Mouse (Mus musculus) forebrain, embryonic 11.5 days (tissue): ENCODE results near the gene Pdia5. TPM values are rescaled to one million over a fixed set of nuclear protein-coding genes. Genes with fewer than 3 reads are reported as not detected.

Experiments
- ATAC-seq: fragments of 200-750 bp; cut with Nextera tagmentation; replicated peaks from 2 replicates; pipeline ENCODE4 v1.8.0; 2017; ENCODE audit warnings: moderate TSS enrichment; ENCODE audit not compliant: low FRiP score
- DNase-seq: peaks from one replicate; pipeline ENCODE4 v3.0.0-alpha.2; 2017; ENCODE audit warnings: low spot score
- H3K27ac ChIP-seq: fragments of 300-500 bp; sonication (generic); 2 replicates; pipeline ENCODE4 v1.5.1; 2014; ENCODE audit warnings: low read depth, low read length
- H3K27me3 ChIP-seq: fragments of 300-500 bp; sonication (generic); 2 replicates; pipeline ENCODE4 v1.6.1; 2014; ENCODE audit warnings: mild to moderate bottlenecking, low read length, mixed read lengths; ENCODE audit not compliant: control insufficient read depth, insufficient read depth
- H3K36me3 ChIP-seq: fragments of 300-500 bp; sonication (generic); 2 replicates; pipeline ENCODE4 v1.6.1; 2014; ENCODE audit warnings: mild to moderate bottlenecking, low read length, moderate library complexity, mixed read lengths; ENCODE audit not compliant: control insufficient read depth, insufficient read depth
- H3K4me1 ChIP-seq: fragments of 300-500 bp; sonication (generic); replicated peaks from 2 replicates; pipeline ENCODE4 v1.6.1; 2014; ENCODE audit warnings: low read length, mixed read lengths; ENCODE audit not compliant: control insufficient read depth, insufficient read depth
- H3K4me2 ChIP-seq: fragments of 300-500 bp; sonication (generic); 2 replicates; pipeline ENCODE4 v1.6.1; 2014; ENCODE audit warnings: low read depth, mild to moderate bottlenecking, low read length, moderate library complexity, mixed read lengths; ENCODE audit not compliant: severe bottlenecking
- H3K4me3 ChIP-seq: fragments of 300-500 bp; sonication (generic); 2 replicates; pipeline ENCODE4 v1.5.1; 2014; ENCODE audit warnings: low read depth, low read length
- H3K9ac ChIP-seq: fragments of 300-500 bp; sonication (generic); 2 replicates; pipeline ENCODE4 v1.6.1; 2014; ENCODE audit warnings: low read length
- H3K9me3 ChIP-seq: fragments of 300-500 bp; sonication (generic); 2 replicates; pipeline ENCODE4 v1.6.1; 2016; ENCODE audit warnings: low read length, mixed read lengths; ENCODE audit not compliant: control insufficient read depth
- WGBS: fragments of 180-500 bp; shearing (Covaris S2); extraction: QIAGEN DNeasy Blood & Tissue Kit; methylation state at CpG from one replicate; pipeline ENCODE4 v1.1.7; 2014; 5-methylcytosine and 5-hydroxymethylcytosine counted together
- polyA plus RNA-seq: library from polyadenylated mRNA; unstranded; fragments of >200 nt; fragmentation: Nextera tagmentation; extraction: Ambion mirVana; gene quantifications from 2 replicates; pipeline ENCODE4 v1.2.1, GENCODE M21; 2014

The Pdia5 gene
- polyA plus RNA-seq, 1 experiment from 2014 or later = 7.8 TPM

DNA sequence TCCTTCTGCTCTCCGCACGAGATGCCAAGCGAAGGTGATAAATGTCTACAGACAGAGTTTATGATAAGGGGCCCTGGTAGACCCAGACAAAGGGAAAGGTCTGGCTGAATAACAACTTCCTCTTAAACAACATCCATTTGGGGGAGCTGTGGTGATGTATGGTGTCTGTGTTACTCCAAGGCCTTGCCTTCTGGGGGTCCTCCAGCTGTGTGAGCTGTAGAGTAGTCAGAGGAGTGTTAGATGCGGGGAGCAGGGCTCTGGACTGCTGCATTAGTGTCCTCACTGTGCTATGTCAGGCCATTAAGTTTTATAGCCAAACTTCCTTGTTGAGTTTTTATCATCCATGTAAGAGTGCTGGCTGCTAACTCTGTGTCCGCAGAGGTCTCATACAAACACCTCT, 76.1 kb downstream of the Pdia5 start:
- H3K4me3 ChIP-seq = no peak overlapping the region
- H3K36me3 ChIP-seq = no peaks in the 10 kb centered on the region
- no peak overlapping the region for H3K27ac ChIP-seq
- no peaks in the 10 kb centered on the region for H3K9me3 ChIP-seq
- DNase-seq (no peak), ATAC-seq (no peak)
- H3K27me3 ChIP-seq = no peaks in the 10 kb centered on the region
- no peak overlapping the region for H3K9ac ChIP-seq
- H3K4me1 ChIP-seq = no peaks in the 10 kb centered on the region
- no peak overlapping the region for H3K4me2 ChIP-seq
- WGBS = 94% methylated on average over 5 of the region's 5 CpGs

DNA sequence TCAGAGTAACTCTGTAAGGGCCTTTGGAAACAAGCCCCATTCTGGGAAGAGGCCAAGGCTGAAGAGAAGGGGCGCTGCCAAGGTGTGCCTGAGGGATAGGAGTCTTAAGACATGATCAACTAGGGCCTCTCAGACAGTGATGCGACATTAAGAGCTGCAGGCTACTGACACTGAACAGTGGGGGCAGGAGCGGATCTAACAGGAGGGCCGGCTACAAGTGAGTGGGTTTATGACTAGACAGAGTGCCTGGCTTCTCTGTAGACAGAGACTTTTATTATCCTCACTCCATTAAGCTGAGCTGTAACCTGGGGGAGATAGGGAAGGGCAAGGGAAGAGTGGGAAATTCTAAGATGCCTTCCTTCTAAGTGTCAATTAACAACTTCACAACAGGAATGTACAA, 84.0 kb downstream of the Pdia5 start:
- ATAC-seq (no peak), DNase-seq (no peak)
- H3K9me3 ChIP-seq = no peaks in the 10 kb centered on the region
- no peak overlapping the region for H3K27ac ChIP-seq
- WGBS = 80% methylated on average over 4 of the region's 4 CpGs
- H3K27me3 ChIP-seq = no peaks in the 10 kb centered on the region
- no peaks in the 10 kb centered on the region for H3K4me1 ChIP-seq
- H3K4me2 ChIP-seq = no peak overlapping the region
- H3K4me3 ChIP-seq = no peak overlapping the region
- no peaks in the 10 kb centered on the region; the same call in 1 of the 2 replicates for H3K36me3 ChIP-seq
- H3K9ac ChIP-seq = no peak overlapping the region

DNA sequence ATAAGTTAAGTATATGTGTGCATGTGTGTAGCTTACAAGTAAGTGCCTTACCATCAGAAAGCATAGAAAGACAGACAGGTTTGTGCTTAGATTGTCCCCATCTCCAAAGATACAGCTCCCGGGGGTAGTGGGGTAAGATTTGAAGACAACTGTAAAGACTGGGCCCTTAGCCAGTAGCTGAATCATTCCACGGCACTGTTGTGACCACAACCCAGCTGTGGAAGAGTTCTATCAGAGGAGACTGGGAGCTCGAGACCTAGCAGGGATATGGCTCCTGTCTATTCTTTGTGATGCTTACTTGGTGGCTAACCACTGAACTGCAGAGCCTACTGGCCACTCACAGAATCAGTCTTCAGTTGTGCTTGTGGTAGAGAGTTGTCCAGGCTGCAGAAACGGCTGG, 84.5 kb downstream of the Pdia5 start:
- DNase-seq (no peak), ATAC-seq (no peak)
- 91% methylated on average over 4 of the region's 4 CpGs for WGBS
- no peaks in the 10 kb centered on the region for H3K27me3 ChIP-seq
- H3K9ac ChIP-seq = no peak overlapping the region
- H3K9me3 ChIP-seq = no peaks in the 10 kb centered on the region
- H3K4me2 ChIP-seq = no peak overlapping the region
- no peak overlapping the region for H3K27ac ChIP-seq
- H3K4me3 ChIP-seq = no peak overlapping the region
- H3K36me3 ChIP-seq = no peaks in the 10 kb centered on the region; the same call in 1 of the 2 replicates
- no peaks in the 10 kb centered on the region for H3K4me1 ChIP-seq

DNA sequence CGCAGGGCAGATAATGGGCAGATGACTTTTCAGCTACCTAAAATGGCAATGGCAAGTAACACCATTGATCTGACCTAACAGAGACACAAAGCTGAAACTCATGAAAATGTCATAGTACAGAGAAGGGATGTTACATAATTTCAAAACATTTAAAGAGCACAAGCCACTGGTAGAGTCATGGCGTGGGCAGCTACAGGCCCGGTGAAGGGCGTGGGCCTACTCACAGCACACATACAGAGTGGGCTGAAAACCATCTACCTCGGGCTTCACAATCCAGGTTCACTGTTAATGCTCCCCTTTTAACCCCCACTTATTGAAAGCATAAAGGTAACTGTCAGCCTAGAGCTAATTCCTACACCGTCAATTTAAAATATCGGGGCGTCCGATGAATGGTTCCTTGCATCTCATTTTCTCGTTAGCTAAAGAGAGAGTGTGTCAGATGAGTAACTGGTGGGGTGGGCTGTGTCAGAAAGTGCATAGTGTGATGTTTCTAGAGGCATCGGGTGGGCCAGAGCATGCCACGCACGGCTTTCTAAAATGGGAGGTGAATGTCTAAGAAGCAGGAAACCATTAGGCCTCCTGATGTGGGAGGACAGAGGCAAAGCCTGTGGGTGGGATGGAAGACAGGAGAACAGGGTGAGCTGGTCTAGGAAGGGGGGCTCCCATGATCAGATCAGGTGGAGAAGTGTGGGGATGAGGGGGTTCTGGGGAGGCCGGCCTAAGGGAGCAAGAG, 85.2 kb downstream of the Pdia5 start:
- H3K9me3 ChIP-seq = no peaks in the 10 kb centered on the region
- H3K27me3 ChIP-seq = no peaks in the 10 kb centered on the region
- DNase-seq (no peak), ATAC-seq (no peak)
- no peak overlapping the region for H3K4me2 ChIP-seq
- no peaks in the 10 kb centered on the region; the same call in 1 of the 2 replicates for H3K36me3 ChIP-seq
- H3K4me3 ChIP-seq = no peak overlapping the region
- no peaks in the 10 kb centered on the region for H3K4me1 ChIP-seq
- H3K27ac ChIP-seq = no peak overlapping the region
- H3K9ac ChIP-seq = no peak overlapping the region
- 89% methylated on average over 14 of the region's 14 CpGs for WGBS

DNA sequence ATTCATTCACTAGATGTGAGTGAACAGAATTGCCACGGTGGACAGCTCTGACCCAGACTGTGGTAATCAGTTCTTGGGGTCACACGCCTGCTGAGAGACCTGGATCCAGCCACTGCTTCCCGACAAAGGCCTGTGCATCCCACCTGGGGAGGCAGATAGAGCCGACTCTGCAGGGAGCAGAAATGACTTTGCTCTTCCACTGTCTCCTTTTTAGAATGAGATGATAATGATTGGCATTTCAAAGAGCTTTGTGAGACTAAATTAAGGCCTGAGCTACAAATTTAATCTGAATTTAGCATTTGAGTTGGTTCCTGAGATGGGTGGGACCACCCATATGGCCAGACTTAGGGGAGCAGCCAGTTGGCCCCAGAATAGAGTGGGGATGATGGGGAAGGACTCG, 85.8 kb downstream of the Pdia5 start:
- Histone ChIP-seq H3K4me2 (no peak overlapping the region), H3K9ac (no peak overlapping the region), H3K36me3 (no peaks in the 10 kb centered on the region; the same call in 1 of the 2 replicates), H3K27me3 (no peaks in the 10 kb centered on the region), H3K27ac (no peak overlapping the region), H3K4me3 (no peak overlapping the region), H3K4me1 (no peaks in the 10 kb centered on the region), H3K9me3 (no peaks in the 10 kb centered on the region)
- 48% methylated on average over 5 of the region's 5 CpGs for WGBS
- DNase-seq (no peak), ATAC-seq (no peak)

DNA sequence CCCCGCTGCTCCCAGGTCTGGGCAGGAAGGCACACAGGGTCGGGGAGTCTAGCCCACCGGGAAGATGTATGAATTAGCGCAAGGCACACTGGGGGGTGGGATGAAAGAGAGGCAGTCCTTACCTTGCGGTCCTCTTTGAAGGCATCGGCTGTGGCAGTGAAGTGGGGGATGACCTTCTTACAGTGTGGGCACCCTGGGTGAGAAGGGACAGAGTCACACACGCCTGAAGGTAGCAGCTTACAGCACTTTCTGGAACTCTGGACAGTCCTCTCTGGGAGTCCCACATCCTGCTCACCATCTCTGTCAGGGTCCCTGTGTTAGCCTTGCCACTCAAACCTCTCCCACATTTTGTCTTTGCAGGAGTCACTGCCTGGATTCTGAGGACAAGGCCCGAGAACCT, 86.8 kb downstream of the Pdia5 start:
- no peak for DNase-seq
- H3K36me3 ChIP-seq = no peaks in the 10 kb centered on the region; the same call in 1 of the 2 replicates

DNA sequence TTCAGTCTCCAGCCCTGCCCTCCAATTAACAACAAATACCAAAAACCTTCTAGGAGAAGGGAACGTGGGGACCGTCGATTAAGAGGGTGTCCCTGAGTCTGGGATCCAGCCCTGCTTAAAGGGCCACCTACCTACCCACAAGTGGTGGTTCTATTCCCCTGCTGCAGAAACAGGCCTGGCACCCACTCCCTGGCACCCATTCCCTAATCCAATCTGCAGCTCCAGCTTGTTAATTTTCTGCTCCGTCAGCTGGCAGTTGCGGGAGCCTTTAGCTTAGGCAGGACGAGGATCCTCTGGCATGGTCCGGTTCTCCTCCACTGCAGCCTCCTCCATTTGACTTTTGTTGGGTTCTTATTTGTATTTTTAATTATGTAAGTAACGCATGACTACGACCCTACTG, 87.3 kb downstream of the Pdia5 start:
- ATAC-seq = no peak
- Histone ChIP-seq H3K27me3 (no peaks in the 10 kb centered on the region), H3K9me3 (no peaks in the 10 kb centered on the region), H3K27ac (no peak overlapping the region), H3K4me3 (no peak overlapping the region), H3K4me1 (no peaks in the 10 kb centered on the region), H3K4me2 (no peak overlapping the region), H3K9ac (no peak overlapping the region), H3K36me3 (no peaks in the 10 kb centered on the region; the same call in 1 of the 2 replicates)
- DNase-seq = no peak
- 94% methylated on average over 9 of the region's 9 CpGs for WGBS

More for the DNA sequence above, 86.8 kb downstream of the Pdia5 start:
- no peak for ATAC-seq
- no peaks in the 10 kb centered on the region for H3K9me3 ChIP-seq
- no peaks in the 10 kb centered on the region for H3K4me1 ChIP-seq
- no peak overlapping the region for H3K4me2 ChIP-seq
- no peak overlapping the region for H3K4me3 ChIP-seq
- WGBS = 90% methylated on average over 8 of the region's 8 CpGs
- H3K27me3 ChIP-seq = no peaks in the 10 kb centered on the region
- no peak overlapping the region for H3K9ac ChIP-seq
- H3K27ac ChIP-seq = no peak overlapping the region

DNA sequence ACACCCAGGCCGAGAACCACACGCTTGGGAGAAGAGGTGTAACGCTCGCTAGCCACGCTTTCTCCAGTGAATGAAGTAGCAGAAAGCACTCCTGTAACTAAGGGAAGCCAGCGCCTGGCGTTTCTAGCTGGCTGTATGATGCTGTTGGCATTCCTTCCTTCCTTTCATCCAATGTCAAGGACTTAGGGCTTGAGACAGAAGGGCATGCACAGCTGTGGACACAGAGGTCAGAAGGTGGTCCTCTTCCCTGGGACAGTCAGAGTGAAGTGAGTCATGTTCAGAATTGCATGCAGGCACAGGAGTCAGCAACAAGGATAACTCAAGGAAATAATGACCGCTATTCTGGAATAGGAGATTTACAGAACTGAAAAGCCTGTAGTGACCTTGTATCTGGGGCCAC, 97.9 kb downstream of the Pdia5 start:
- Histone ChIP-seq H3K9me3 (no peaks in the 10 kb centered on the region), H3K27me3 (no peaks in the 10 kb centered on the region), H3K4me3 (no peak overlapping the region), H3K36me3 (no peaks in the 10 kb centered on the region), H3K27ac (no peak overlapping the region), H3K9ac (no peak overlapping the region), H3K4me2 (no peak overlapping the region), H3K4me1 (no peaks in the 10 kb centered on the region)
- ATAC-seq = no peak
- 89% methylated on average over 8 of the region's 8 CpGs for WGBS
- DNase-seq = no peak

DNA sequence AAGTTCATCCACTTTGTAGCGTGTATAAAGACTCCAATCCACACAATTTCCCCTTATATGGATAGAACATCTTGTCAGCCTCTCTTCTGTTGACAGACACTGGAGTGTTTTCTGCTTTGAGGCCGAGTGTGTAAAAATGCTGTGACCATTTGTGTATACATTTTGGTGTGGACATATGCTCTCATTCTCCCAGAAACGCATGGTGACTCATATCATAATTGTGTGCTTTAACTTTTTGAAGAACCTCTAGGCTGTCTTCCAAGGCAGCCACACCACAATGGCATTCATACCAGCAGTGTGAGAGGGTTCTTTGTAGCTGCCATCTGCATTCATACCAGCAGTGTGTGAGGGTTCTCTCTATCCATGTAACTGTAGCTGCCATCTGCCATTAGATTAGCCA, 105.0 kb downstream of the Pdia5 start:
- DNase-seq (no peak), ATAC-seq (no peak)
- Histone ChIP-seq H3K4me3 (no peak overlapping the region), H3K36me3 (no peaks in the 10 kb centered on the region), H3K27ac (no peak overlapping the region), H3K4me2 (no peak overlapping the region), H3K4me1 (no peaks in the 10 kb centered on the region), H3K27me3 (no peaks in the 10 kb centered on the region), H3K9ac (no peak overlapping the region), H3K9me3 (no peaks in the 10 kb centered on the region)
- 91% methylated on average over 3 of the region's 3 CpGs for WGBS
